Mouse (Mus musculus): Measurements from ENCODE around the gene Bcl7a. TPM values are rescaled to one million over a fixed set of nuclear protein-coding genes. Genes with fewer than 3 reads are reported as not detected.

Gene Bcl7a
- polyA plus RNA-seq, 2 experiments, result 20.1 to 28.3 TPM

DNA sequence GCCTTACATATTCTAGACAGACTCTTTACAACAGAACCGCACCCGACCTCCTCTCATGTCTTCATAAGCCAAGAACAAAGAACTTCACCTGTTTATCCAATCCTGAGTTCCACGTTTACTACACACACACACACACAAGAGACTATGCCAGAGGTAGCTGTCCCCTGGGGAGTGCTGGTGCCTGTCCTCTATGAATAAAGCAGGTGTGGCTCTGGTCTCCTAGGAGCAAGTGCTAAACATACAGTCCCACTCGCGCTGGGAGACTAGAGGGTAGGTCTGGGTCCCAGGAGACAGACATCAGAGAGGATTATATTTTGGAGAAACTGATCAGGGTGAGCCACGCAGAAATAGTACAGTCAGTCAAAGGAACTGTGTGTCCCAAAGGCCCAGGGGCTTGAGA, 10.1 kb upstream of the Bcl7a start:
- Histone ChIP-seq H3K27me3 (ENCODE audit: control insufficient read depth, insufficient read depth, low read length) (no peaks in the 10 kb centered on the region), H3K4me2 (replicated peaks; ENCODE audit: low read depth, low read length, severe bottlenecking) (no peak overlapping the region), H3K4me3 (replicated peaks; ENCODE audit: low read length) (no peak overlapping the region), H3K4me1 (ENCODE audit: control insufficient read depth, insufficient read depth, low read length) (no peaks in the 10 kb centered on the region), H3K9me3 (ENCODE audit: control insufficient read depth, low read length) (no peaks in the 10 kb centered on the region), H3K9ac (ENCODE audit: low read depth, low read length, severe bottlenecking) (no peak overlapping the region), H3K36me3 (ENCODE audit: control insufficient read depth, insufficient read depth, low read length) (no peaks in the 10 kb centered on the region), H3K27ac (replicated peaks; ENCODE audit: low read depth, low read length) (no peak overlapping the region)
- DNase-seq (ENCODE audit: low spot score) (no peak), ATAC-seq (ENCODE audit: low FRiP score, low read depth) (no peak)
- 79% methylated on average over 6 of the region's 6 CpGs for WGBS
- no peak for TF ChIP-seq POLR2A (IDR thresholded peaks at IDR 0.05; ENCODE audit: borderline replicate concordance, extremely low read depth, insufficient read depth, insufficient read length)

DNA sequence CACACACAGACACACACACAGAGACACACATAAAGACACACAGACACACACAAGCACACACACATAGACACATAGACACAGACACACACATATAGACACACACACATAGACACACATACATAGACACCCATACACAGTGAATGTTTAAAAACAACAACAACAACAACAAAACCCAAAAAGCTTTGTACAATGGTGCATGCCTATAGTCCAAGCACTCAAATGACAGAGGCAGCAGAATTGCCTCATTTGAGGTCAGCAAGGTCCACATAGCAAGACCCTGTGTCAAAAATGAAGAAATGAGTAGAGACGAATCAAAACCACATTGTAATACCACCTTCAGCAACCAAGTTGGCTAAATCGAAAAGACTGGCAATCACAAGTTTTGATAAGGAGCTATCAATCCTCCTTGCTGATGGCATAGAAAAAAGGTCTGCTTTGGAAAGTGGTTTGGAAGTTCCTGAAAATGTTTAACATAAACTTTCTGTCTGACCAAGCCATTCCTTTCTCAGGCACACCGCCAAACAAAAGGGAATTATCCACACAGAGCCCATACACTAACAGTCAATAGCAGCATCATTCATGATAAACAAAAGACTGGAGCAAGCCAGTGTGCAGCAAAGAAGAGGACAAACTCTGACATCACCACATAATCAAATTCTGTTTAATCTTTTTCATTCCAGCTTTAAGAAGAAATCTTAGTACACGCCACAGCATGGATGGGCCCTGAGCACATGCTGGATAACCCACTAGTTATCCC, 7.3 kb upstream of the Bcl7a start:
- TF ChIP-seq POLR2A (IDR thresholded peaks at IDR 0.05; ENCODE audit: borderline replicate concordance, extremely low read depth, insufficient read depth, insufficient read length), result no peak
- Histone ChIP-seq H3K27ac (replicated peaks; ENCODE audit: low read depth, low read length) (no peak overlapping the region), H3K4me2 (replicated peaks; ENCODE audit: low read depth, low read length, severe bottlenecking) (no peak overlapping the region), H3K36me3 (ENCODE audit: control insufficient read depth, insufficient read depth, low read length) (no peaks in the 10 kb centered on the region), H3K9me3 (ENCODE audit: control insufficient read depth, low read length) (no peaks in the 10 kb centered on the region), H3K4me3 (replicated peaks; ENCODE audit: low read length) (no peak overlapping the region), H3K9ac (ENCODE audit: low read depth, low read length, severe bottlenecking) (no peak overlapping the region), H3K4me1 (ENCODE audit: control insufficient read depth, insufficient read depth, low read length) (no peaks in the 10 kb centered on the region), H3K27me3 (ENCODE audit: control insufficient read depth, insufficient read depth, low read length) (no peaks in the 10 kb centered on the region)
- ATAC-seq (ENCODE audit: low FRiP score, low read depth) (no peak), DNase-seq (ENCODE audit: low spot score) (no peak)
- 86% methylated on average over 4 of the region's 4 CpGs for WGBS

DNA sequence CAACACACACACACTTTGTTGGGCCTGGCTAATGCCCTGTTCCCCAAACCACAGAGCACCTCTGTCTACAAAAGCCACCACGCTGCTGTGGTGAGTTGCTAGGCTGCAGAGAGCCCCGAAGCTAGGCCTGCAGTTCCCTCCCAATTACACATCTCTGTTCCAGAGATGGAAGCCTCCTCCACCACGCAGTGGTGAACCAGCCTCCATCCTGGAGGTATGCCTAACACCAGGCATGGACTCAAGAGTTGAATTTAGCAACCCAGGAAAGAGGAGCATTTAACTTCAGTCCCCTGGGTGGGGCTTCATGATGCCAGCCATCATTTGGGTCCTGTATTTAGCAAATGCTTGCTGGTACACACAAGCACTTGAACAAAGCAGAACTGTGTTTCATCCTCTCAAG, 5.2 kb upstream of the Bcl7a start:
- DNase-seq (ENCODE audit: low spot score), result no peak
- no peak for TF ChIP-seq POLR2A (IDR thresholded peaks at IDR 0.05; ENCODE audit: borderline replicate concordance, extremely low read depth, insufficient read depth, insufficient read length)
- no peaks in the 10 kb centered on the region for H3K36me3 ChIP-seq (ENCODE audit: control insufficient read depth, insufficient read depth, low read length)

DNA sequence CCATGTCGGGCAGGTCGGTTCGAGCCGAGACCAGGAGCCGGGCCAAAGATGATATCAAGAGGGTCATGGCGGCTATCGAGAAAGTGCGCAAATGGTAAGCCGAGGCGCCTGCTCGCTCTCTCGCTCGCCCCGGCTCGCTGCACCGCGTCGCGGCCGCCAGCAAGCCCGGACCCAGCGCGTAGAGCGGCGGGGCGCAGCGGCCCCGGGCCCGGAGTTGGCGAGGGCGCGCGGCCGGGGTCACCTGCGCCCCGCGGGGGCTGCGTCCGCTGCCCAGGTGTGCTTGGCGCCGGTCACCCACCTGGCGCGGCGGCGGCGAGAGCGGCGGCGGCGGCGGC, 961 bp downstream of the Bcl7a start:
- no peak for TF ChIP-seq POLR2A (IDR thresholded peaks at IDR 0.05; ENCODE audit: borderline replicate concordance, extremely low read depth, insufficient read depth, insufficient read length)
- H3K27me3 ChIP-seq (ENCODE audit: control insufficient read depth, insufficient read depth, low read length), result no peaks in the 10 kb centered on the region
- no peak for DNase-seq (ENCODE audit: low spot score)
- 0% methylated on average over 12 of the region's 51 CpGs for WGBS
- no peaks in the 10 kb centered on the region for H3K9me3 ChIP-seq (ENCODE audit: control insufficient read depth, low read length)
- H3K4me3 ChIP-seq (replicated peaks; ENCODE audit: low read length), result peak overlapping the region; percentile 91
- H3K9ac ChIP-seq (ENCODE audit: low read depth, low read length, severe bottlenecking), result peak overlapping the region; percentile 95
- ATAC-seq (ENCODE audit: low FRiP score, low read depth), result peak; percentile 28
- H3K36me3 ChIP-seq (ENCODE audit: control insufficient read depth, insufficient read depth, low read length), result no peaks in the 10 kb centered on the region
- H3K27ac ChIP-seq (replicated peaks; ENCODE audit: low read depth, low read length), result peak overlapping the region; percentile 97
- peak overlapping the region; percentile 81 for H3K4me2 ChIP-seq (replicated peaks; ENCODE audit: low read depth, low read length, severe bottlenecking)
- peaks cover 12% of the 10 kb centered on the region for H3K4me1 ChIP-seq (ENCODE audit: control insufficient read depth, insufficient read depth, low read length)

More for the DNA sequence above, 5.2 kb upstream of the Bcl7a start:
- H3K4me3 ChIP-seq (replicated peaks; ENCODE audit: low read length), result no peak overlapping the region
- 63% methylated on average over 3 of the region's 3 CpGs for WGBS
- H3K9ac ChIP-seq (ENCODE audit: low read depth, low read length, severe bottlenecking), result no peak overlapping the region
- H3K27me3 ChIP-seq (ENCODE audit: control insufficient read depth, insufficient read depth, low read length), result no peaks in the 10 kb centered on the region
- ATAC-seq (ENCODE audit: low FRiP score, low read depth), result no peak
- no peaks in the 10 kb centered on the region for H3K9me3 ChIP-seq (ENCODE audit: control insufficient read depth, low read length)
- no peaks in the 10 kb centered on the region for H3K4me1 ChIP-seq (ENCODE audit: control insufficient read depth, insufficient read depth, low read length)
- no peak overlapping the region for H3K27ac ChIP-seq (replicated peaks; ENCODE audit: low read depth, low read length)
- no peak overlapping the region for H3K4me2 ChIP-seq (replicated peaks; ENCODE audit: low read depth, low read length, severe bottlenecking)

DNA sequence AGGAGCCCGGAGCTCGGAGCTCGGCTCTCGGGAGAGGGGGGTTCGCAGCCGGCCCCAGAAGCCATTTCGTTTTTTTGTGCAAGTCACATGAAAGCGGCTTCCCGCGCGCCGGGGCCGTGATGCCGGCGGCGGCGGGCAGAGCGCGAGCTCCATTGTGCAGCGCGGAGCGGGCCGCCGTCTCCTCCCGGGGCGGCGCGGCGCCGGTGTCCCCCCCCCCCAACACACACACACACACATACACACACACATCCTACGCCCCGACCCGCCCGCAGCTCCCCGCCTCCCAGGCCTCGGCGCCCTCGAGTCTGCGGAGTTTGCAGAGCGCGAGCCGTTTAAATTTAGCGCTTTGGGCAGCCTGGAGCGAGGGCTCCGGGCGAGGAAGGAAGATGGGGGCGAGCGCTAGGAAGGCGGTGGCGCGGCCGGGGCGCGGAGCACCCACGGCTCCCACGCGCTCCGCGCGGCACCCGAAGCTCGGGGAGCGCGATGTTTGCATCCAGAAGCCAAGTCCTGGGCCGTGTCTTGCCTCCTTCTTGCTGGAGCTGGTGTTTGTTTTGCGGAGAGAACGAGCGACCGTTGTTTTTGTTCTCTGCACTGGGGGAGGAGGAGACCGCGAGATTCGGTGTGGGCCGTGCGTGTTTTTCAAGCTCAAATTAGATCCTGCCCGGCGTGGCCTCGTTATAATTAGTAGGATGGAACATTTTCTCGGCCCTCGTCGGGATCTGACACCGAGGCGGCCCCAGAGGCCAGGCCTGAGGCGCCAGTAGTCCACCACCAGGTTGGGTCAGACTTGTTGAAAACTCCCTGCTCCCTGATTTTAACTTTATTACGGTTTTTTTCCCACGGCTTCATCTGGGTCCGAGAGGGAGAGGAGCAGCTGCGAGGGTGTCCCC, 1.6 kb downstream of the Bcl7a start:
- no peak for TF ChIP-seq POLR2A (IDR thresholded peaks at IDR 0.05; ENCODE audit: borderline replicate concordance, extremely low read depth, insufficient read depth, insufficient read length)
- under 1% methylated on average over 45 of the region's 87 CpGs for WGBS

More for the DNA sequence above, 1.6 kb downstream of the Bcl7a start:
- H3K27ac ChIP-seq (replicated peaks; ENCODE audit: low read depth, low read length), result peak overlapping the region; percentile 97
- H3K4me3 ChIP-seq (replicated peaks; ENCODE audit: low read length), result peak overlapping the region; percentile 91
- H3K27me3 ChIP-seq (ENCODE audit: control insufficient read depth, insufficient read depth, low read length), result no peaks in the 10 kb centered on the region
- H3K9me3 ChIP-seq (ENCODE audit: control insufficient read depth, low read length), result no peaks in the 10 kb centered on the region
- DNase-seq (ENCODE audit: low spot score) (peak; percentile 39), ATAC-seq (ENCODE audit: low FRiP score, low read depth) (peak; percentile 25; the same call in 1 of the 2 replicates)
- H3K4me1 ChIP-seq (ENCODE audit: control insufficient read depth, insufficient read depth, low read length), result peaks cover 12% of the 10 kb centered on the region
- peak overlapping the region; percentile 95 for H3K9ac ChIP-seq (ENCODE audit: low read depth, low read length, severe bottlenecking)
- H3K36me3 ChIP-seq (ENCODE audit: control insufficient read depth, insufficient read depth, low read length), result no peaks in the 10 kb centered on the region
- H3K4me2 ChIP-seq (replicated peaks; ENCODE audit: low read depth, low read length, severe bottlenecking), result peak overlapping the region; percentile 81

Data from limb, embryonic 14.5 days (tissue).